Mouse (Mus musculus) heart, embryonic 14.5 days (tissue): ENCODE results near the gene Pdgfd. TPM values are rescaled to one million over a fixed set of nuclear protein-coding genes. Genes with fewer than 3 reads are reported as not detected.

Experiments used
- ATAC-seq: fragments of 200-750 bp; cut with Nextera tagmentation; 2 replicates; pipeline ENCODE4 v1.8.0; 2017; ENCODE audit warnings: low read depth, moderate TSS enrichment; ENCODE audit not compliant: insufficient number of reproducible peaks, insufficient read depth, low FRiP score
- H3K27ac ChIP-seq, 2 experiments: fragments of 200-500 bp in 1 of 2; fragments of 300-500 bp in 1 of 2; sonication (generic) in 1 of 2; replicated peaks in 1 of 2; 2 replicates each; pipeline ENCODE4 v1.5.1; 2012 to 2014; ENCODE audit warnings: low read depth in 2 of 2, low read length in 2 of 2, control low read depth in 1 of 2, mild to moderate bottlenecking in 1 of 2, mixed read lengths in 1 of 2; ENCODE audit not compliant: control insufficient read depth in 1 of 2, insufficient read depth in 1 of 2
- H3K27me3 ChIP-seq: fragments of 300-500 bp; sonication (generic); 2 replicates; pipeline ENCODE4 v1.6.1; 2014; ENCODE audit warnings: mild to moderate bottlenecking, low read length, control low read depth; ENCODE audit not compliant: control insufficient read depth, insufficient read depth
- H3K36me3 ChIP-seq: fragments of 300-500 bp; sonication (generic); 2 replicates; pipeline ENCODE4 v1.6.1; 2014; ENCODE audit warnings: mild to moderate bottlenecking, control low read depth, low read length, mixed read lengths; ENCODE audit not compliant: control insufficient read depth, insufficient read depth
- H3K4me1 ChIP-seq, 2 experiments: fragments of 200-500 bp in 1 of 2; fragments of 300-500 bp in 1 of 2; sonication (generic) in 1 of 2; 2 replicates each; pipeline ENCODE4 v1.6.1; 2012 to 2014; ENCODE audit warnings: low read length in 2 of 2, control low read depth in 1 of 2, mixed read lengths in 1 of 2; ENCODE audit not compliant: control insufficient read depth in 2 of 2, insufficient read depth in 2 of 2
- H3K4me2 ChIP-seq: fragments of 300-500 bp; sonication (generic); 2 replicates; pipeline ENCODE4 v1.6.1; 2014; ENCODE audit warnings: mild to moderate bottlenecking, low read length
- H3K4me3 ChIP-seq, 2 experiments: fragments of 200-500 bp in 1 of 2; fragments of 300-500 bp in 1 of 2; sonication (generic) in 1 of 2; 2 replicates each; pipeline ENCODE4 v1.5.1; 2012 to 2014; ENCODE audit warnings: low read length in 2 of 2, mild to moderate bottlenecking in 2 of 2, control low read depth in 1 of 2, low read depth in 1 of 2, moderate library complexity in 1 of 2; ENCODE audit not compliant: control insufficient read depth in 1 of 2, insufficient read depth in 1 of 2
- H3K9ac ChIP-seq: fragments of 300-500 bp; sonication (generic); 2 replicates; pipeline ENCODE4 v1.6.1; 2014; ENCODE audit warnings: mild to moderate bottlenecking, low read length
- H3K9me3 ChIP-seq: fragments of 300-500 bp; sonication (generic); 2 replicates; pipeline ENCODE4 v1.6.1; 2016; ENCODE audit warnings: low read length, control low read depth; ENCODE audit not compliant: control insufficient read depth
- WGBS: fragments of 180-500 bp; shearing (Covaris S2); extraction: QIAGEN DNeasy Blood & Tissue Kit; methylation state at CpG from one replicate; pipeline ENCODE4 v1.1.7; 2014; 5-methylcytosine and 5-hydroxymethylcytosine counted together
- polyA plus RNA-seq: library from polyadenylated mRNA; unstranded; fragments of >200 nt; fragmentation: Nextera tagmentation; extraction: Ambion mirVana; gene quantifications from 2 replicates; pipeline ENCODE4 v1.2.1, GENCODE M21; 2014

Pdgfd gene
- polyA plus RNA-seq, 1 experiment from 2014 or later, result 9.9 TPM

GRCm38 (mm10) chr9:6305847-6306246 is 137.5 kb downstream of the Pdgfd start:
- Histone ChIP-seq H3K9me3 (no peaks in the 10 kb centered on the region), H3K27me3 (no peaks in the 10 kb centered on the region), H3K4me2 (no peak overlapping the region), H3K27ac (no peak overlapping the region), H3K4me1 (no peaks in the 10 kb centered on the region), H3K9ac (no peak overlapping the region), H3K4me3 (no peak overlapping the region), H3K36me3 (no peaks in the 10 kb centered on the region)
- WGBS, result 82% methylated on average over 3 of the region's 3 CpGs
- ATAC-seq, result no peak

- no peak for ATAC-seq
- H3K27me3 ChIP-seq, result no peaks in the 10 kb centered on the region
- H3K4me3 ChIP-seq, result no peak overlapping the region
- H3K36me3 ChIP-seq, result no peaks in the 10 kb centered on the region
- H3K4me2 ChIP-seq, result no peak overlapping the region
- no peak overlapping the region for H3K9ac ChIP-seq
- 79% methylated on average over 1 of the region's 1 CpGs for WGBS
- no peaks in the 10 kb centered on the region for H3K9me3 ChIP-seq
- H3K4me1 ChIP-seq, result no peaks in the 10 kb centered on the region
- H3K27ac ChIP-seq, result no peak overlapping the region
Measured at GRCm38 (mm10) chr9:6317114-6317513, 148.7 kb downstream of the Pdgfd start.

- Histone ChIP-seq H3K4me1 (no peaks in the 10 kb centered on the region), H3K27ac (no peak overlapping the region), H3K9ac (no peak overlapping the region), H3K4me3 (no peak overlapping the region), H3K36me3 (no peaks in the 10 kb centered on the region), H3K4me2 (no peak overlapping the region), H3K9me3 (no peaks in the 10 kb centered on the region), H3K27me3 (no peaks in the 10 kb centered on the region)
- WGBS, result 80% methylated on average over 2 of the region's 2 CpGs
- no peak for ATAC-seq
Measured at GRCm38 (mm10) chr9:6325408-6325807, 157.0 kb downstream of the Pdgfd start.

GRCm38 (mm10) chr9:6333499-6333898 is 165.1 kb downstream of the Pdgfd start:
- H3K36me3 ChIP-seq, result no peaks in the 10 kb centered on the region
- no peak overlapping the region for H3K4me3 ChIP-seq
- H3K27me3 ChIP-seq, result no peaks in the 10 kb centered on the region
- no peak for ATAC-seq
- H3K9ac ChIP-seq, result no peak overlapping the region
- no peaks in the 10 kb centered on the region for H3K9me3 ChIP-seq
- H3K4me1 ChIP-seq, result no peaks in the 10 kb centered on the region
- H3K4me2 ChIP-seq, result no peak overlapping the region
- H3K27ac ChIP-seq, result no peak overlapping the region
- 68% methylated on average over 1 of the region's 1 CpGs for WGBS

GRCm38 (mm10) chr9:6336236-6336635 is 167.9 kb downstream of the Pdgfd start:
- Histone ChIP-seq H3K4me1 (no peaks in the 10 kb centered on the region), H3K27ac (no peak overlapping the region), H3K36me3 (no peaks in the 10 kb centered on the region), H3K4me2 (no peak overlapping the region), H3K9ac (no peak overlapping the region), H3K4me3 (no peak overlapping the region), H3K9me3 (no peaks in the 10 kb centered on the region), H3K27me3 (no peaks in the 10 kb centered on the region)
- no peak for ATAC-seq
- WGBS, result 41% methylated on average over 2 of the region's 2 CpGs

GRCm38 (mm10) chr9:6337891-6338290 is 169.5 kb downstream of the Pdgfd start:
- H3K4me3 ChIP-seq, result no peak overlapping the region
- WGBS, result 82% methylated on average over 2 of the region's 2 CpGs
- no peak for ATAC-seq

GRCm38 (mm10) chr9:6338344-6338743 is 170.0 kb downstream of the Pdgfd start:
- no peak overlapping the region for H3K4me3 ChIP-seq
- H3K9ac ChIP-seq, result no peak overlapping the region
- H3K27me3 ChIP-seq, result no peaks in the 10 kb centered on the region
- no peaks in the 10 kb centered on the region for H3K4me1 ChIP-seq
- no peak overlapping the region for H3K4me2 ChIP-seq
- no peak for ATAC-seq
- 92% methylated on average over 3 of the region's 3 CpGs for WGBS
- no peaks in the 10 kb centered on the region for H3K9me3 ChIP-seq
- H3K27ac ChIP-seq, result no peak overlapping the region
- no peaks in the 10 kb centered on the region for H3K36me3 ChIP-seq

More at GRCm38 (mm10) chr9:6337891-6338290, 169.5 kb downstream of the Pdgfd start:
- Histone ChIP-seq H3K27me3 (no peaks in the 10 kb centered on the region), H3K9me3 (no peaks in the 10 kb centered on the region), H3K4me1 (no peaks in the 10 kb centered on the region), H3K36me3 (no peaks in the 10 kb centered on the region), H3K9ac (no peak overlapping the region), H3K27ac (no peak overlapping the region), H3K4me2 (no peak overlapping the region)

GRCm38 (mm10) chr9:6339394-6339793 is 171.0 kb downstream of the Pdgfd start:
- Histone ChIP-seq H3K4me2 (no peak overlapping the region), H3K9ac (no peak overlapping the region), H3K4me1 (no peaks in the 10 kb centered on the region), H3K36me3 (no peaks in the 10 kb centered on the region), H3K27me3 (no peaks in the 10 kb centered on the region), H3K27ac (no peak overlapping the region), H3K4me3 (no peak overlapping the region), H3K9me3 (no peaks in the 10 kb centered on the region)
- 75% methylated on average over 1 of the region's 1 CpGs for WGBS
- ATAC-seq, result no peak
